Mouse (Mus musculus): ENCODE data around the gene Spef1. TPM values are rescaled to one million over a fixed set of nuclear protein-coding genes. Genes with fewer than 3 reads are reported as not detected.

Spef1 gene
- polyA plus RNA-seq, 1 experiment from 2014 or later = 12.2 TPM

DNA sequence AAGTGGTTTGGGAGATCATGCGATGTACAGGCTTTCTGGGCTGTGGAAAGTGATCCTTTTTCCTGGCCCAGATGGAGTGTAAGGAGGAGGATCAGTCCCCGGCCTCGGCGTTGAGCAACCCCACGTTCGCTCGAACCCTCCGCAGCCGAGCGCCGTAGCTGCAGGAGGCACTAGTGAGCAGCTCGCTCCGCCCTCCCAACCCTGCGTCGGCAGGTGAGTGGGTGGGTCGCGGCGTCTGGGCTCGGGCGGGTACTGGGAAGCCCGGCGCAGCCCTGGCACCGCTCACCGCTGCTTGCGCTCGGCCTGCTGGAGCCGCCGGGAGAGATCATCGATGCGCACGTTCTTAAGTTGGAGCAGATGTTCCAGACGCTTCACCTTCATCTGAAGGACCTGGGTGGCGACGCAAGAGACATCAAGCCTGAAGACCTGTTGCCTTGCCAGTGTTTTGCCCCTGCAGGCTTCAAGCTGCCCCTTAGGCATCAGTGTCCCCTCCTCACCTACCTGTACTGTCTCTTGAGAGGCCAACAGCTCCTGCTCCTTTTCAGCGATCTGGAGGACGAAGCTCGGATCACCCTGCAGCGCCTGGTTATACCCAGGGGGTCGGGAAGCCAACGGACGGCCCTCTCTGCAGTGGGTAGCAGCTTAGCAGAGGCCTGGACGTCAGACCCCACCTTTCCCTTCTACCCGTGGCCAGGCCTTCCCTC, 15.5 kb downstream of the Spef1 start:
- DNase-seq (ENCODE audit: low spot score) (no peak), ATAC-seq (peak; percentile 36; the same call in 1 of the 2 replicates)
- no peak overlapping the region for H3K4me3 ChIP-seq (ENCODE audit: low read depth, low read length)
- 21% methylated on average over 42 of the region's 43 CpGs for WGBS
- peak; percentile 38 for TF ChIP-seq CTCF (IDR thresholded peaks at IDR 0.05)
- no peak for TF ChIP-seq EP300 (IDR thresholded peaks at IDR 0.05)
- no peaks in the 10 kb centered on the region for H3K9me3 ChIP-seq (ENCODE audit: low read length)
- no peak overlapping the region for H3K9ac ChIP-seq (replicated peaks; ENCODE audit: low read depth)
- H3K36me3 ChIP-seq (ENCODE audit: insufficient read depth, low read length) = 0 out of 2 replicates have a peak, but pooled peaks cover 3% of the 10 kb centered on the region
- H3K27me3 ChIP-seq (replicated peaks; ENCODE audit: insufficient read depth, low read length) = 0 out of 2 replicates have a peak, but pooled peaks cover 5% of the 10 kb centered on the region
- H3K4me1 ChIP-seq (ENCODE audit: insufficient read depth, low read depth, low read length) = peaks cover 5% of the 10 kb centered on the region; the same call in 1 of the 2 replicates
- H3K4me2 ChIP-seq (replicated peaks; ENCODE audit: low read depth, low read length) = peak overlapping the region; percentile 34
- no peak overlapping the region for H3K27ac ChIP-seq (ENCODE audit: low read length)

DNA sequence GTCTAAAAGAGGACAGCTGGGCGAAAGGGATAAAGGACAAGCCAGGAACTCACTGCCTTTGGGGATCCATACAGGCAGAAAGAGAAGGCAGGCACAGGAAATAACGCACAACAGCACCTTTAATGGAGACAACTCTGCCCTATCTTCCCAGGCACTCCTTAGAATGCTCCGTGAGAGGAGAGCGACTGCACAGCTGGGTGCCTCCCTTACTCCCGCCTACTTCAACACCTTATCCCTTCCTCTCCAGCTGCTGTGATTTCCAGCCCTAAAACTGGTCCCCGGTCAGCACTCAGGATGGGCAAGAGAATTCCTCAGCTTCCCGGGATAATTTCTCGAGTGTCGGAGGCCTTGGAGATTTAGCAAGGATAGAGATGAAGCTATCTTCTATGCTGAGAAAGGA, 16.1 kb downstream of the Spef1 start:
- 34% methylated on average over 9 of the region's 9 CpGs for WGBS
- Histone ChIP-seq H3K4me2 (replicated peaks; ENCODE audit: low read depth, low read length) (peak overlapping the region; percentile 34; the same call in 1 of the 2 replicates), H3K9ac (replicated peaks; ENCODE audit: low read depth) (no peak overlapping the region), H3K9me3 (ENCODE audit: low read length) (no peaks in the 10 kb centered on the region), H3K4me1 (ENCODE audit: insufficient read depth, low read depth, low read length) (peaks cover 5% of the 10 kb centered on the region; the same call in 1 of the 2 replicates), H3K36me3 (ENCODE audit: insufficient read depth, low read length) (0 out of 2 replicates have a peak, but pooled peaks cover 3% of the 10 kb centered on the region), H3K4me3 (ENCODE audit: low read depth, low read length) (no peak overlapping the region), H3K27ac (ENCODE audit: low read length) (no peak overlapping the region), H3K27me3 (replicated peaks; ENCODE audit: insufficient read depth, low read length) (0 out of 2 replicates have a peak, but pooled peaks cover 5% of the 10 kb centered on the region)
- DNase-seq (ENCODE audit: low spot score) = no peak
- ATAC-seq = no peak
- no peak for TF ChIP-seq CTCF (IDR thresholded peaks at IDR 0.05)

DNA sequence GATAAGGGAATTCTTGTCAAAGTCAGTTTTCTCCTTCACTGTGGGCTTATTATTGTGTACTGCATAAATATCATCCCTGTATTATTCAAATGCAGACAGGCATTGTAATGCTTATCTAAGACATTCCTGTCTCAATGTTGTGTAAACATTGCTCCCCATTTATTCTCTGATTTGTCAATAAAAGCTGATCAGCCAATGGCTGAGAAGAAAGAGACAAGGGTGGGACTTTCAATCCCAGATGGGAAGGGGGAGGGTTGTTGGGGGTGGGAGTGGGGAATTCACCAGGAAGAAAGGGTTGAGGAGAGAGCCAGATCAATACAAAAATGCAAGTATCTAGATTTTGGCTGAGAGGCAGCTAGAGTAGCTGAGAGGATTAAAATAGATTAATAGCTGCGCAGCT, 18.2 kb downstream of the Spef1 start:
- H3K4me2 ChIP-seq (replicated peaks; ENCODE audit: low read depth, low read length) = no peak overlapping the region
- no peak overlapping the region for H3K4me3 ChIP-seq (ENCODE audit: low read depth, low read length)
- DNase-seq (ENCODE audit: low spot score) (no peak), ATAC-seq (no peak)
- TF ChIP-seq CTCF (IDR thresholded peaks at IDR 0.05) (no peak), EP300 (IDR thresholded peaks at IDR 0.05) (no peak)
- 55% methylated on average over 1 of the region's 1 CpGs for WGBS
- H3K4me1 ChIP-seq (ENCODE audit: insufficient read depth, low read depth, low read length) = no peaks in the 10 kb centered on the region
- H3K9ac ChIP-seq (replicated peaks; ENCODE audit: low read depth) = no peak overlapping the region
- no peaks in the 10 kb centered on the region for H3K9me3 ChIP-seq (ENCODE audit: low read length)
- H3K27ac ChIP-seq (ENCODE audit: low read length) = no peak overlapping the region
- 0 out of 2 replicates have a peak, but pooled peaks cover 3% of the 10 kb centered on the region for H3K36me3 ChIP-seq (ENCODE audit: insufficient read depth, low read length)
- 0 out of 2 replicates have a peak, but pooled peaks cover 5% of the 10 kb centered on the region for H3K27me3 ChIP-seq (replicated peaks; ENCODE audit: insufficient read depth, low read length)

DNA sequence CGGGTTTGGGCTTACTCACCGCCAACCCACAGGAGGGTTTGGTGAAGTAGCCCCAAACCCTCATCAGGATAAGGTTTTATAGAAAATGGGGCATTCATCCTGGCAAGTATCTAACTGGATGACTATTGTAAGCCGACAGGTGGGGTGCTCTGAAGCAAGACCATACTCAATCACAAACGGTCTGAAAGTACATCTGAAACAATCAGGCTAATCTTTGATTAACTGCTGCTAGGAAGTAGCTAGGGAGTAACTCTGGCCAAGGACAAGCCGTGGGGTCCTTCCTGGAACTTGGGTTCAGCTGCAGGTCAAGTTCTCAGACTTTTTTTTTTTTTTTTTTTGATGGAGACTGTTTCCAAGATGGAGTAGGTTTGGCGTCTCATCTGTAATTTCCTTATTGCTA, 19.1 kb downstream of the Spef1 start:
- DNase-seq (ENCODE audit: low spot score) (no peak), ATAC-seq (no peak)
- no peaks in the 10 kb centered on the region for H3K9me3 ChIP-seq (ENCODE audit: low read length)
- H3K9ac ChIP-seq (replicated peaks; ENCODE audit: low read depth) = no peak overlapping the region
- TF ChIP-seq CTCF (IDR thresholded peaks at IDR 0.05) (no peak), EP300 (IDR thresholded peaks at IDR 0.05) (no peak)
- no peak overlapping the region for H3K4me3 ChIP-seq (ENCODE audit: low read depth, low read length)
- H3K4me1 ChIP-seq (ENCODE audit: insufficient read depth, low read depth, low read length) = no peaks in the 10 kb centered on the region
- 0 out of 2 replicates have a peak, but pooled peaks cover 3% of the 10 kb centered on the region for H3K36me3 ChIP-seq (ENCODE audit: insufficient read depth, low read length)
- WGBS = 64% methylated on average over 6 of the region's 6 CpGs
- H3K4me2 ChIP-seq (replicated peaks; ENCODE audit: low read depth, low read length) = no peak overlapping the region
- no peak overlapping the region for H3K27ac ChIP-seq (ENCODE audit: low read length)
- 0 out of 2 replicates have a peak, but pooled peaks cover 5% of the 10 kb centered on the region for H3K27me3 ChIP-seq (replicated peaks; ENCODE audit: insufficient read depth, low read length)

DNA sequence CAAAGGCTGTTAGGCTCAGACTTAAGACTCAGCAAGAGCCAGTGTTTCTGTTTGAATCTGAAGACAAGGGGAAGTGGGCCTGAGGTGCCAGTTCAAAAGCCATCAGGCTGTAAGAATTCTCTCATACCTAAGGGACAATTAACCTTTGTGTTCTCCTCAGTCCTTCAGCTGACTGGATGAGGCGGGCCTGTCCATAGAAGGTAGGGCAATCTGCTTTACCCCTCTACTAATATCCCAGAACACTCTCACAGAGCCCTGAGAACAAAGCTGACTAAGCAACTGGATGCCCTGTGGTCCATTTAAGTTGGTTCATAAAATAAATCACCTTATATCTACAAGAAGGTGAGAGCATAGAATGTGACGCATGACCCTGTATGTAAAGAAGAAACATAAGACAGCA, 20.9 kb downstream of the Spef1 start:
- Histone ChIP-seq H3K9ac (replicated peaks; ENCODE audit: low read depth) (no peak overlapping the region), H3K27me3 (replicated peaks; ENCODE audit: insufficient read depth, low read length) (no peaks in the 10 kb centered on the region), H3K4me1 (ENCODE audit: insufficient read depth, low read depth, low read length) (no peaks in the 10 kb centered on the region), H3K9me3 (ENCODE audit: low read length) (no peaks in the 10 kb centered on the region), H3K4me2 (replicated peaks; ENCODE audit: low read depth, low read length) (no peak overlapping the region), H3K4me3 (ENCODE audit: low read depth, low read length) (no peak overlapping the region), H3K27ac (ENCODE audit: low read length) (no peak overlapping the region), H3K36me3 (ENCODE audit: insufficient read depth, low read length) (0 out of 2 replicates have a peak, but pooled peaks cover 3% of the 10 kb centered on the region)
- DNase-seq (ENCODE audit: low spot score) = no peak
- no peak for ATAC-seq
- TF ChIP-seq CTCF (IDR thresholded peaks at IDR 0.05) (no peak), EP300 (IDR thresholded peaks at IDR 0.05) (no peak)
- 83% methylated on average over 2 of the region's 2 CpGs for WGBS

DNA sequence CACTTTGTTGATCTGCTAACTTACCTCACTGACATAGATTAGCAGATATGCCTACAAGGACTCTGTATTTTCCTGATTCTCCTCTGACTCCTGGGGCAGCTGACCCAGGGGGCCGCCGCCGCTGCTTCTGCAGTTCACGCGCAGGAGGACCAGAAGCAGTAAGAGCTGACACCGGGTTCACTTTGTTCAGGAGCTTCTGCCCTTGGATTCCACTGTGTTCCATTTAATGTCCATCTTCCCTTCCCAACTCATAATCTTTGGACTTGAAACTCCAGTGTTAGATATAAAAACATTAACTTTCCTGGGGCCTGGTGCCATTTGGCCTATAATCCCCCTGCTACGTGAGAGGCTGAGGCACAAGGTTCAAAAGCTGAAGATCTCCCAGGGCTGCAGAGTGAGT, 23.2 kb downstream of the Spef1 start:
- Histone ChIP-seq H3K27me3 (replicated peaks; ENCODE audit: insufficient read depth, low read length) (no peaks in the 10 kb centered on the region), H3K4me2 (replicated peaks; ENCODE audit: low read depth, low read length) (no peak overlapping the region), H3K36me3 (ENCODE audit: insufficient read depth, low read length) (no peaks in the 10 kb centered on the region), H3K4me3 (ENCODE audit: low read depth, low read length) (no peak overlapping the region), H3K27ac (ENCODE audit: low read length) (no peak overlapping the region), H3K9ac (replicated peaks; ENCODE audit: low read depth) (no peak overlapping the region), H3K9me3 (ENCODE audit: low read length) (no peaks in the 10 kb centered on the region), H3K4me1 (ENCODE audit: insufficient read depth, low read depth, low read length) (no peaks in the 10 kb centered on the region)
- no peak for TF ChIP-seq EP300 (IDR thresholded peaks at IDR 0.05)
- TF ChIP-seq CTCF (IDR thresholded peaks at IDR 0.05) = no peak
- 68% methylated on average over 7 of the region's 7 CpGs for WGBS
- DNase-seq (ENCODE audit: low spot score) (no peak), ATAC-seq (no peak)

All from lung, postnatal 0 days (tissue).